Mouse (Mus musculus) embryonic facial prominence, embryonic 14.5 days (tissue): ENCODE results near the gene Arhgef18. TPM values are rescaled to one million over a fixed set of nuclear protein-coding genes. Genes with fewer than 3 reads are reported as not detected.

Experiments used
- ATAC-seq: fragments of 200-750 bp; cut with Nextera tagmentation; 2 replicates; pipeline ENCODE4 v1.8.0; 2017; ENCODE audit warnings: low read depth, moderate number of reproducible peaks, moderate TSS enrichment
- DNase-seq: peaks from one replicate; pipeline ENCODE4 v3.0.0-alpha.2; 2015; ENCODE audit warnings: low spot score
- H3K27ac ChIP-seq: fragments of 300-500 bp; sonication (generic); replicated peaks from 2 replicates; pipeline ENCODE4 v1.5.1; 2014; ENCODE audit warnings: low read depth, mild to moderate bottlenecking, low read length, moderate library complexity
- H3K27me3 ChIP-seq: fragments of 300-500 bp; sonication (generic); replicated peaks from 2 replicates; pipeline ENCODE4 v1.6.1; 2014; ENCODE audit warnings: low read length; ENCODE audit not compliant: control insufficient read depth, insufficient read depth
- H3K36me3 ChIP-seq: fragments of 300-500 bp; sonication (generic); 2 replicates; pipeline ENCODE4 v1.6.1; 2014; ENCODE audit warnings: low read length, mixed read lengths; ENCODE audit not compliant: control insufficient read depth, insufficient read depth
- H3K4me1 ChIP-seq: fragments of 300-500 bp; sonication (generic); 2 replicates; pipeline ENCODE4 v1.6.1; 2014; ENCODE audit warnings: antibody characterized with exemption, low read length; ENCODE audit not compliant: control insufficient read depth, insufficient read depth
- H3K4me2 ChIP-seq: fragments of 300-500 bp; sonication (generic); 2 replicates; pipeline ENCODE4 v1.6.1; 2014; ENCODE audit warnings: low read depth, mild to moderate bottlenecking, low read length, moderate library complexity, mixed read lengths
- H3K4me3 ChIP-seq: fragments of 300-500 bp; sonication (generic); 2 replicates; pipeline ENCODE4 v1.5.1; 2014; ENCODE audit warnings: low read depth, mild to moderate bottlenecking, low read length
- H3K9ac ChIP-seq: fragments of 300-500 bp; sonication (generic); 2 replicates; pipeline ENCODE4 v1.6.1; 2014; ENCODE audit warnings: low read depth, mild to moderate bottlenecking, low read length, moderate library complexity, mixed read lengths
- H3K9me3 ChIP-seq: fragments of 300-500 bp; sonication (generic); 2 replicates; pipeline ENCODE4 v1.6.1; 2016; ENCODE audit warnings: low read length; ENCODE audit not compliant: control insufficient read depth
- WGBS: fragments of 180-500 bp; shearing (Covaris S2); extraction: QIAGEN DNeasy Blood & Tissue Kit; methylation state at CpG from one replicate; pipeline ENCODE4 v1.1.7; 2014; 5-methylcytosine and 5-hydroxymethylcytosine counted together
- polyA plus RNA-seq: library from polyadenylated mRNA; unstranded; fragments of >200 nt; fragmentation: Nextera tagmentation; extraction: Ambion mirVana; gene quantifications from 2 replicates; pipeline ENCODE4 v1.2.1, GENCODE M21; 2014

The Arhgef18 gene
- polyA plus RNA-seq, 1 experiment from 2014 or later: 8.7 TPM

GRCm38 (mm10) chr8:3388591-3389338 lies 4.0 kb upstream of the Arhgef18 start:
- no peak overlapping the region for H3K4me3 ChIP-seq
- peaks cover 7% of the 10 kb centered on the region for H3K4me1 ChIP-seq
- H3K36me3 ChIP-seq: no peaks in the 10 kb centered on the region
- no peak for DNase-seq
- H3K9me3 ChIP-seq: no peaks in the 10 kb centered on the region
- no peak for ATAC-seq
- H3K4me2 ChIP-seq: no peak overlapping the region
- no peak overlapping the region for H3K9ac ChIP-seq
- no peak overlapping the region for H3K27ac ChIP-seq
- H3K27me3 ChIP-seq: no peaks in the 10 kb centered on the region
- 70% methylated on average over 9 of the region's 9 CpGs for WGBS

- 87% methylated on average over 1 of the region's 1 CpGs for WGBS
- H3K4me2 ChIP-seq: no peak overlapping the region
- no peak overlapping the region for H3K27ac ChIP-seq
- H3K4me3 ChIP-seq: no peak overlapping the region
- H3K9ac ChIP-seq: no peak overlapping the region
- no peaks in the 10 kb centered on the region for H3K27me3 ChIP-seq
- H3K9me3 ChIP-seq: no peaks in the 10 kb centered on the region
- peaks cover 13% of the 10 kb centered on the region for H3K4me1 ChIP-seq
- DNase-seq (no peak), ATAC-seq (no peak)
- H3K36me3 ChIP-seq: no peaks in the 10 kb centered on the region
Measured at GRCm38 (mm10) chr8:3389506-3389905, 3.3 kb upstream of the Arhgef18 start.

- no peaks in the 10 kb centered on the region for H3K9me3 ChIP-seq
- peaks cover 22% of the 10 kb centered on the region for H3K4me1 ChIP-seq
- H3K36me3 ChIP-seq: 0 out of 2 replicates have a peak, but pooled peaks cover 5% of the 10 kb centered on the region
- DNase-seq: no peak
- H3K27ac ChIP-seq: no peak overlapping the region
- H3K27me3 ChIP-seq: no peaks in the 10 kb centered on the region
- H3K9ac ChIP-seq: peak overlapping the region; percentile 73
- H3K4me2 ChIP-seq: peak overlapping the region; percentile 78
- peak overlapping the region; percentile 65 for H3K4me3 ChIP-seq
- no peak for ATAC-seq
- WGBS: 50% methylated on average over 4 of the region's 4 CpGs
Measured at GRCm38 (mm10) chr8:3392293-3392692, 513 bp upstream of the Arhgef18 start.

- no peak for ATAC-seq
- H3K27ac ChIP-seq: no peak overlapping the region
- H3K36me3 ChIP-seq: peaks cover 13% of the 10 kb centered on the region; the same call in 1 of the 2 replicates
- H3K4me1 ChIP-seq: peaks cover 22% of the 10 kb centered on the region
- no peak overlapping the region; the same call in 1 of the 2 replicates for H3K4me3 ChIP-seq
- DNase-seq: peak; percentile 28
- H3K9me3 ChIP-seq: no peaks in the 10 kb centered on the region
- no peak overlapping the region; the same call in 1 of the 2 replicates for H3K9ac ChIP-seq
- H3K4me2 ChIP-seq: peak overlapping the region; percentile 78; the same call in 1 of the 2 replicates
- no peaks in the 10 kb centered on the region for H3K27me3 ChIP-seq
- WGBS: 20% methylated on average over 6 of the region's 6 CpGs
Measured at GRCm38 (mm10) chr8:3394600-3394999, 1.8 kb downstream of the Arhgef18 start.

- Histone ChIP-seq H3K9ac (no peak overlapping the region), H3K4me2 (0 out of 2 replicates have a peak overlapping the region, but pooled peaks have one; percentile 2), H3K27me3 (no peaks in the 10 kb centered on the region), H3K27ac (no peak overlapping the region), H3K4me3 (no peak overlapping the region), H3K4me1 (peaks cover 22% of the 10 kb centered on the region), H3K36me3 (peaks cover 17% of the 10 kb centered on the region; the same call in 1 of the 2 replicates), H3K9me3 (no peaks in the 10 kb centered on the region)
- no peak for DNase-seq
- 19% methylated on average over 4 of the region's 4 CpGs for WGBS
- no peak for ATAC-seq
Measured at GRCm38 (mm10) chr8:3395246-3395645, 2.4 kb downstream of the Arhgef18 start.

GRCm38 (mm10) chr8:3397597-3397996 lies 4.8 kb downstream of the Arhgef18 start:
- no peak for DNase-seq
- H3K4me2 ChIP-seq: no peak overlapping the region
- WGBS: 87% methylated on average over 3 of the region's 3 CpGs

GRCm38 (mm10) chr8:3400509-3400908 lies 7.7 kb downstream of the Arhgef18 start:
- ATAC-seq: 0 out of 2 replicates have a peak, but pooled peaks have one; percentile 15
- Histone ChIP-seq H3K27ac (no peak overlapping the region), H3K4me3 (no peak overlapping the region)

More at GRCm38 (mm10) chr8:3397597-3397996, 4.8 kb downstream of the Arhgef18 start:
- Histone ChIP-seq H3K9me3 (no peaks in the 10 kb centered on the region), H3K9ac (no peak overlapping the region), H3K27me3 (no peaks in the 10 kb centered on the region), H3K27ac (no peak overlapping the region), H3K36me3 (peaks cover 17% of the 10 kb centered on the region; the same call in 1 of the 2 replicates), H3K4me1 (peaks cover 18% of the 10 kb centered on the region), H3K4me3 (no peak overlapping the region)
- no peak for ATAC-seq

GRCm38 (mm10) chr8:3407417-3407816 lies 14.6 kb downstream of the Arhgef18 start:
- H3K4me1 ChIP-seq: no peaks in the 10 kb centered on the region
- no peaks in the 10 kb centered on the region for H3K27me3 ChIP-seq
- no peaks in the 10 kb centered on the region for H3K9me3 ChIP-seq
- no peaks in the 10 kb centered on the region for H3K36me3 ChIP-seq
- DNase-seq (no peak), ATAC-seq (no peak)
- H3K9ac ChIP-seq: no peak overlapping the region
- WGBS: 83% methylated on average over 3 of the region's 3 CpGs
- no peak overlapping the region for H3K4me2 ChIP-seq
- H3K27ac ChIP-seq: no peak overlapping the region
- H3K4me3 ChIP-seq: no peak overlapping the region

More at GRCm38 (mm10) chr8:3400509-3400908, 7.7 kb downstream of the Arhgef18 start:
- Histone ChIP-seq H3K9me3 (no peaks in the 10 kb centered on the region), H3K9ac (no peak overlapping the region), H3K4me2 (no peak overlapping the region), H3K4me1 (no peaks in the 10 kb centered on the region), H3K36me3 (peaks cover 17% of the 10 kb centered on the region; the same call in 1 of the 2 replicates), H3K27me3 (no peaks in the 10 kb centered on the region)
- WGBS: 39% methylated on average over 2 of the region's 2 CpGs
- DNase-seq: no peak
